Mouse (Mus musculus): Measurements from ENCODE around the gene Gm10318.

Gm10318 gene

DNA sequence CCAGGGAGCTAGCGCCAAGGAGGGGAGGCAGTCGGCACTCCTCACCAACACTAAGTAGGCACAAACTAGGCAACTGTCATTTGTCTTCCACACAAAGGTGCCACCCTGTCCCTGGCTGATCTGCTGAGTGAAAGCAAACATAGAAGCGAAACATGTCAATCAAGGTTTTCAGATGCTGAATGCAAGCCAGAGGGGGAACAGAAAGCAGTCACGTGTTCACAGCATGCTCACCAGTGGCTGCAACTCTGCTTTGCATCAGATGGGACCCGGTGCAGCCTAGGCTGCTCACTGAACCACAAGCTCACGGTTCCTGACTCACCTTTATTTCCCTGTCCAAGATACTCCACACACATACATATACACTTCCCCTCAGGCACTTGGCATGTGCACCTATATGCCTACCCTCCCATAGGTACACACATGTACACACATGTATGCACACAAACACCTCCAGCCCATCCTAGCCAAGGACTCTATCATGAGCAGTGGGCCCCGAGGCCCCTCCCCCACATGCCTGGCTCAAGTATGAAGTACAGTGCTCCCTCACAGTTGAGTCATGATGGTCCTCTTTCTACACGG, 38.4 kb downstream of the Gm10318 start:
- peak; percentile 95 for DNase-seq (ENCODE audit: low read depth, low spot score)

DNA sequence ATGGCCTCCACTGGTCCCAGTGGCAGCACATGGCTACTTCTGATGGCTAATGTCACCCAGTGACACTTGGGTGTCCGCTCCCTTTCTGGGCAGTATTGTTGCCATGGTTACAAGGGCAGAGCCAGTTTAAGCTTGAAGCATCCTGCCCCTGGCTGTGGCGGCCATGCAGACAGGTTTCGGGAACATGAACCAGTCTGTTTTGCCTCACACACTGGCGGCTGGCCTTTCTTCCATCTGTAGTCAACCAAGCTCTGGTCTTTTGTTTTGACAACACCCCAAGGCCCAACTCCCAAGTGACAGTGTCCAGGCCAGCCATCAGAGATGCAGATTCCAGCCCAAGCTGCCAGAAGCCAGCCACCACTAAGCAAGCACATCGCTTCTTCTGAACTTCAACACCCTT, 42.9 kb downstream of the Gm10318 start:
- DNase-seq (ENCODE audit: low read depth, low spot score), result no peak

DNA sequence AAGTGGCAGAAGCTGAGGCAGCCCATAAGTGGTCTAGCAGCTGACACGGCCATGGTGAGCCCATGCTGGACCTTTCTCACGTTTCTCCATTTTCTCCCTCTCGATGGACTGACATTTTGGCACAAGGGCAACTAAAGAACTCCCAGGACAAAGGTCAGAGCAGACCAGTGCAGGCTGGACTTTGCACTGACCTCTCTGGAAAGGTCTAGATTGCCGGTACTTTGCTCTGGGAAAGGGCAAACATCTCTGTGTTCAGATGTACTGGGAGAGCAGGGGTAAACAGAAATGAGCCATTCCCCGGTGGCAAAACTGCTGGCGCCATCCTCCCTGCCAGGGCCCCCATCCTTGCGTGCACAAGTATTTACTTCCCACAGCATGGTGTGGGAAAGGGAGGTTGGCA, 47.5 kb downstream of the Gm10318 start:
- DNase-seq (ENCODE audit: low read depth, low spot score), result no peak

DNA sequence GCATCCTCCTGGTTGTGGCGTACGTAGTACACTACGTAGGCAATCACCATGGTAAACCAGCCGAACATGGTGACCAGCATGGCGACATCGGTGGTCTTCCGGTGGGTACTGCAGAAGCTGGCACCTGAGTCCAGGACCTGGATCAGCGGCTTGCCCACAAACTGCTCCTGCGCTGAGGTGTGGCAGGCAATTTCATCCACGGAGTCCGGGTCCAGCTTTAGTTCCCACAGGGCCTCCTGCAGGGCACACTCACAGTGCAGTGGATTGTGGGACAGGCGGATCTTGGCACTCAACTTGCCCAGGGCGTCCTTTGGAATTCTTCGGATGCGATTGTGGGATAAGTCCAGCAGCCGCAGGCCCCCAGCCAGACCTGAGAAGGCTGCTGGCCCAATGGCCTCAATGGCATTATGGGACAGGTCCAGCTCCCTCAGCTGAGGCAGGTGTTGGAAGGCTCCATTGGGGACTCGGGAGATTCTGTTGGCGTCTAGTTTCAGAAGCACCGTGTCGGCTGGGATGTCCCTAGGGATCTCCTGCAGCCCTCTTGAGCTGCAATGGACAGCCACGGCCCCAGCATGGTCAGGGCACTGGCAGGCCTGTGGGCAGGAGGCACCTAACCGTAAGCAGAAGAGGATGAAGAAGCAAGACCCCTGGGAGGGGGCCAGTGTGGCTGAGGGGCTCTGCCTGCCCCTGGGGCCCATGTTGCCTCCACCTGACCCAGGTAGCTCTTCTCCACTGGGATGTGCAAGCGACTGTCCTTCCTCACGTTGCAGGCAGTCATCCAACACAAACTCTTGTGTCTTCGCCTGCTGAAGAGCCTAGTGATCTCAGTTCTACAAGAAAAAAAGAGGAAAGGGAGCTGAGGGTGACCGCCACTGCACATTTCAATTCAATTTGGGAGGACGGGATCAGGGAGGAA, 48.5 kb downstream of the Gm10318 start:
- peak; percentile 18 for DNase-seq (ENCODE audit: low read depth, low spot score)

DNA sequence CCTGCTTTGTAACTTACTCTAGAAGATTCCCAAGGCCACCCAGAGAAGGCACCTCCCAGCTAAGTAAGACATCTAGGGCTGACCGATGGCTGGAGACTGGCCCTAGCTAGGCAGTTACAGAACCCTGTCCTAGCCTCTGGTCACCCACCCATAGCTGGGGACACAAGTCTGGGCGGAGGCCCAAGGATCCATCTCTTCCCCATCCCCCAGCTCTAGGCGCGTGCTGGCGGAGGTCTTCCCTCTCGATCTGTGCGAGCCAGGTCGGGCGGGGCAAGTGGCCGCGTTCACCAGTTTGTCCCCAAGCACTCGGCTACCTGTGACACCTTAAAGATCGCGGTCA, 49.2 kb downstream of the Gm10318 start:
- DNase-seq (ENCODE audit: low read depth, low spot score), result no peak

DNA sequence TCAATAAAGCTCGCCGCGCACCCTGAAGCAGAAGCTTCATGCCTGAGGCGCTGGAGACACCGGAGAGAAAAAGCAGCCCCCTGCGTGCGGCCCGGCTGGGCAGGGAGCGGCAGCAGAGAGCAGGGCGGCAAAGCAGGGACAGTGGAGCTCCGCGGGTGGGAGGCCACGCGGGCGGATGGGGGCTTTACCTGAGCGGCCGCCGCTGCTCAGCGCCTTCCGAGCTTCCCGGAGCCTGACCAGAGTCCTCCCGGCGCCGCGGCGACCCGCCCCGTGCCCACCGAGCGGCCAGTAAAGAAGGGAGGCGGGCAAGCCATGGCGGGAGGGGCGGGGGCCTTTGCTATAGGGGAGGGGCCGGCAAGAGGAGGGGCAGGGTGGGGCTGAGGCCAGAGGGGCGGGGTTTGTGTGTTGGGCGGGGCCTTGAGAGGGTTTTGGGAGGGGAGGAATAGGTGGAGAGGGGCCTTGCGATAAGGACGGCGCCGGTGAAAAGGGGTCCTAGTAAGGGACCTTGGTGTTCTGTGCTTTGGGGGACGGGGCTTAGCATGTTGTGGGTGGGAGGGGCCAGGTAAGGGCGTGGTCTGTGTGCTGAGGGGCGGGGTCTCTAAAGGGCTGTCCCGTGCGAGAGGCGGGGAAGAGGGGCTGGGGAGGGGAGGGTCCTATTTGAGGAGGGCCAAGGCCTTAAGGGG, 49.7 kb downstream of the Gm10318 start, which contains the start of gene Lrrc3:
TSS of gene Lrrc3 (minus strand) at position 326 of the 683 bp plus-strand sequence.
- peak; percentile 87 for DNase-seq (ENCODE audit: low read depth, low spot score)

DNA sequence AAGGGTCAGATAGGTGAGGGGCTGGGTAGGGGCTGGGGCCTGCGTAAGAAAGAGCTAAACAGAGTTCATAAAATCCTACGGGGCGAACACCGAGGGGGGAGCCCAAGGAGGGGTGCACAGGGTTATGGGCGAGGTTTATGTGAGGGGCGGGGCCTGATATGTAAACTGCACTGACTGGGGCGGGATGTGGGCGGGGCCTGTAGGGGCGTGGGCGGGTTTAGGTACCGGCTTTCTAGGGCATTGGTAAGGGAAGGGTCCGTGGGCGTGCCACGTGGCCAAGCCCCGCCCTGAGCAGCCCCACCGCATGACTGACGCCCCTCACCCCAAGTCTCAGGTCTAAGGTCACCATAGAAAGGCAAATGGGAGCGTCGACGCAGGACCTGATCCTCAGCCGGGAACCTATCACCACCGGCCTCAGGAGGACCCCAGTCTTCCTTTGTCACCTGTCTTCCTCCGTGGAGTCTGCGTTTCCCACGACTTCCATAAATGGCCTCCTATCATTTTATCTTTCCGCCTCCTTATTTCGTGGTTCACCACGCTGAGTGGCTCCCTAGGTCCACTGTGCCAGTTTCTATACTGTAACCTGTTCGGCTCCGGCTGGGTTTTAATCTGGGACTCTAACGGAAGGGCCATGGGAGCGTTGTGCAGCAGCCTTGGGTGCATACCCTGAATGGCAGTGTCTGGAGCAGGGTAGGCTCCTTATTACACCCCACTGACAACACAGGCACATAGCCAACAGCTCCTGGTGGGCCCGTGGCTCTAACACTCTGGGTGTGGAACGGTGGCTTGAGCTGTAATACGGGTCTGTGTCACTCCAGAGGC, 50.4 kb downstream of the Gm10318 start:
- DNase-seq (ENCODE audit: low read depth, low spot score), result peak; percentile 94

Measured in A20 (cell line).